Mouse (Mus musculus): ENCODE measurements around the gene Zeb2. TPM values are rescaled to one million over a fixed set of nuclear protein-coding genes. Genes with fewer than 3 reads are reported as not detected.

Gene Zeb2
- polyA plus RNA-seq, 1 experiment from 2014 or later = 120 TPM

DNA sequence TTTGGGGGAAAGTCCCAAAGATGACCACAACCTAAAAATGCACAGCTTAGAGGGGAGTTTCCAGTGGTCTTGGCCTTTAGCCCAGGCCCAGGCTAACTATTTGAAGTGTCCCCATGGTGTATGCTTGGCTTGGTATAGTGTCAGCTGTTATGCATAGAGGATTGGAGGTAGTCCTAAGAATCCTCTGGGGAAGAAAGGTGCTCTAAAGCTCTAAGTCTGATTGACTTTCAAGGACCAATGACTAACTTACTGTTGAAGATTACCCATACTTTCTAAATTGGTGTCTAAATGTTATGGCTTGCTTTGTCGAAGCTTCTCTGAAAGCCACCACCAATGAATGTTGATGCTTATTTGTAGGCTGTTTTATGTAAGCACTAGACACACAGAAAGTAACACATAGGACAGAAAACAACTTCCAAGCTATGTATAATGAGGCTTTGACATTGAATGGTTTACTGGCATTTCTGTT, 159.8 kb downstream of the Zeb2 start:
- no peaks in the 10 kb centered on the region for H3K4me1 ChIP-seq (replicated peaks; ENCODE audit: control insufficient read depth, insufficient read depth, low read length)
- ATAC-seq = no peak
- no peak overlapping the region for H3K4me2 ChIP-seq (ENCODE audit: low read length)
- H3K9ac ChIP-seq (replicated peaks; ENCODE audit: low read depth, low read length) = no peak overlapping the region
- H3K27me3 ChIP-seq (replicated peaks; ENCODE audit: control insufficient read depth, insufficient read depth, low read length) = no peaks in the 10 kb centered on the region
- no peak overlapping the region for H3K27ac ChIP-seq (ENCODE audit: low read length)
- 94% methylated on average over 1 of the region's 1 CpGs for WGBS
- H3K9me3 ChIP-seq (ENCODE audit: control insufficient read depth, low read length) = no peaks in the 10 kb centered on the region
- no peak overlapping the region for H3K4me3 ChIP-seq (replicated peaks; ENCODE audit: low read length)
- no peaks in the 10 kb centered on the region for H3K36me3 ChIP-seq (ENCODE audit: control insufficient read depth, insufficient read depth)

DNA sequence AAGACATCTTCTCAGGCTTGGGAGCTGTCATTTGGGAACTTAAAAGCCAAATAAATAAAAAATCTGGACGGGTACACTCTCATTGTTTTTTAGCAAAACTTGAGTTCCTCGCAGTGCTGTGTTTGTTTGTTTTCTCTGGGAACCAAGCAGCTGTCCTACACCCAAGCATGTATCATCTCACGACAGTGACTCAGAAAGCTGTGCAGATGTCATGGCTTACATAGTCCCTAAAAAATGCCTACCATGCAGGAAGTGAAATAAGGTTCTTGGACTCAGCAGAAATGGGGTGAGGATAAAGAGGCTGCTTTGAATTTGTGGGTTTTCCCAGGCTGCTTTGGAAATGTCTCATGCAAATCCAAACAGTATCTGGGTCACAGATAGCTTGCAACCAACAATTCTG, 161.0 kb downstream of the Zeb2 start:
- no peaks in the 10 kb centered on the region for H3K9me3 ChIP-seq (ENCODE audit: control insufficient read depth, low read length)
- no peaks in the 10 kb centered on the region for H3K27me3 ChIP-seq (replicated peaks; ENCODE audit: control insufficient read depth, insufficient read depth, low read length)
- H3K4me2 ChIP-seq (ENCODE audit: low read length) = no peak overlapping the region
- H3K27ac ChIP-seq (ENCODE audit: low read length) = no peak overlapping the region
- no peak overlapping the region for H3K9ac ChIP-seq (replicated peaks; ENCODE audit: low read depth, low read length)
- no peaks in the 10 kb centered on the region for H3K36me3 ChIP-seq (ENCODE audit: control insufficient read depth, insufficient read depth)
- no peaks in the 10 kb centered on the region for H3K4me1 ChIP-seq (replicated peaks; ENCODE audit: control insufficient read depth, insufficient read depth, low read length)
- 69% methylated on average over 3 of the region's 3 CpGs for WGBS
- no peak for ATAC-seq
- no peak overlapping the region for H3K4me3 ChIP-seq (replicated peaks; ENCODE audit: low read length)

DNA sequence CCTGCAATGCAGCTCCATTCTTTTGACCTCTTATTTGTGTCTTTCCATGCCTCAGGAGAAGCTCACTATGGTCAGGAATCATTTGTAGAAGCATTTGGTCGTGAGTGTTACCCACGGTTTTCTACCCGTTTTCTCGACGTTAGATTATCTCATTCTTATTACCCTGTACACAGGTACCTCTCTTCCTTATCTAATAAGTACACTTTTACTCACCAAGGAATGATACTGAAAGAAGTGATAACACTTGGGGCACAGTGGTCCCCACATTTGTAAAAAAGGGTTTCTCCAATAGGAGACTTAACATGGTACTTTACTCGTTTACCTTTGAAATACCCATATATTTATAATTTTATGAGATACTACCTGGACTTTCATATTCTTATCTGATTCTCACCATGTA, 161.7 kb downstream of the Zeb2 start:
- Histone ChIP-seq H3K4me1 (replicated peaks; ENCODE audit: control insufficient read depth, insufficient read depth, low read length) (no peaks in the 10 kb centered on the region), H3K9ac (replicated peaks; ENCODE audit: low read depth, low read length) (no peak overlapping the region), H3K4me3 (replicated peaks; ENCODE audit: low read length) (no peak overlapping the region), H3K27ac (ENCODE audit: low read length) (no peak overlapping the region), H3K36me3 (ENCODE audit: control insufficient read depth, insufficient read depth) (no peaks in the 10 kb centered on the region), H3K9me3 (ENCODE audit: control insufficient read depth, low read length) (no peaks in the 10 kb centered on the region), H3K4me2 (ENCODE audit: low read length) (no peak overlapping the region), H3K27me3 (replicated peaks; ENCODE audit: control insufficient read depth, insufficient read depth, low read length) (no peaks in the 10 kb centered on the region)
- WGBS = 89% methylated on average over 6 of the region's 6 CpGs
- ATAC-seq = no peak

DNA sequence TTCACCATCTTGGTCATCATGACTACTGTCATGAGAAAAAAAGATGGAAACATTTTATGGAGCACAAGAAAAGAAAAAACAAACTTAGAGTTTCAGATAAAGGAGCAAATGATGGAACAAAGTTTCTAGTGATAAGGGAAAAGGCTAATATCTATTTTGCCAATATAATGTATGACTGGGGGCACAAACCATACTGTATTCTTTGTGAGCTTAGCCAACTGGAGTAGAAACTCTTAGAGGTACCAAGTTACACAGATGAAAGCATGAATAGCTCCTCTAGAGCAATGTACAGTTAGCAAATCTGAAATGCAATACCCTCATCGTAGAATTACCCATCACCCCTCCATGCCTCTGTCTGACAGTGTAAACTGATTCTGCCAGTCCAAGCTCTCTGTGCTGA, 163.0 kb downstream of the Zeb2 start:
- Histone ChIP-seq H3K27ac (ENCODE audit: low read length) (no peak overlapping the region), H3K9ac (replicated peaks; ENCODE audit: low read depth, low read length) (no peak overlapping the region), H3K4me3 (replicated peaks; ENCODE audit: low read length) (no peak overlapping the region), H3K36me3 (ENCODE audit: control insufficient read depth, insufficient read depth) (no peaks in the 10 kb centered on the region), H3K9me3 (ENCODE audit: control insufficient read depth, low read length) (no peaks in the 10 kb centered on the region), H3K27me3 (replicated peaks; ENCODE audit: control insufficient read depth, insufficient read depth, low read length) (no peaks in the 10 kb centered on the region), H3K4me2 (ENCODE audit: low read length) (no peak overlapping the region), H3K4me1 (replicated peaks; ENCODE audit: control insufficient read depth, insufficient read depth, low read length) (no peaks in the 10 kb centered on the region)
- WGBS = 87% methylated on average over 1 of the region's 1 CpGs
- ATAC-seq = no peak

DNA sequence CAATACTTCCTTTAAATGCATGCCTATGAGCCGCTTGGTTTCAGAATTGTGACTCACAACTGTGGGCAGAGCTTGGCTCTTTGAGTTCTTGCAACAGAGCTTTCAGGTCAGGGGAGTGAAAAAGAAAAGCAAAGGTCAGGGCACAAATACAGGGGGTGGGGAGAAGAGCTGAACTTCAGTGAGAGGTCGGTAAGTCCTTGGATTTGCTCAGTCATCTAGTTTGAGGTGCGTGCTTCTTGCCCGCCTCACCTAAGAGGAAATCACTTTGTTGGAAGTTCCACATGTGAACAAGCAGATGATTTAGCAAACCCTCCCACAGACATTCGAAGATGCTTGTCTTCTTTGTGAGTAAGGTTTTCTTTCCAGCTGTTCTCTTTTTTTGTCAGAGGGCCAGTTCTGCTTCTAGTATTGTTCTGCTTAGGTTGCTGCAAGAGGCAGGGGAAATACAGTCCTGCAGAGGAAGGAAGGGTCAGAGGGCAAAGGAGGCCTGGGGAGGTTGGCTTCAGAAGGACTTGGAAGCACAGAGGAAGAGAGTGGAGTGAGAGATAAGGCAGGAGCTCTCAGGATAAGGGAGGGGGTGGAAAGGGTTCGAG, 164.3 kb downstream of the Zeb2 start:
- no peak for ATAC-seq
- no peaks in the 10 kb centered on the region for H3K27me3 ChIP-seq (replicated peaks; ENCODE audit: control insufficient read depth, insufficient read depth, low read length)
- no peaks in the 10 kb centered on the region for H3K4me1 ChIP-seq (replicated peaks; ENCODE audit: control insufficient read depth, insufficient read depth, low read length)
- no peaks in the 10 kb centered on the region for H3K9me3 ChIP-seq (ENCODE audit: control insufficient read depth, low read length)
- no peak overlapping the region for H3K27ac ChIP-seq (ENCODE audit: low read length)
- WGBS = 45% methylated on average over 6 of the region's 6 CpGs
- H3K4me2 ChIP-seq (ENCODE audit: low read length) = no peak overlapping the region
- no peak overlapping the region for H3K4me3 ChIP-seq (replicated peaks; ENCODE audit: low read length)
- no peaks in the 10 kb centered on the region for H3K36me3 ChIP-seq (ENCODE audit: control insufficient read depth, insufficient read depth)
- H3K9ac ChIP-seq (replicated peaks; ENCODE audit: low read depth, low read length) = no peak overlapping the region

DNA sequence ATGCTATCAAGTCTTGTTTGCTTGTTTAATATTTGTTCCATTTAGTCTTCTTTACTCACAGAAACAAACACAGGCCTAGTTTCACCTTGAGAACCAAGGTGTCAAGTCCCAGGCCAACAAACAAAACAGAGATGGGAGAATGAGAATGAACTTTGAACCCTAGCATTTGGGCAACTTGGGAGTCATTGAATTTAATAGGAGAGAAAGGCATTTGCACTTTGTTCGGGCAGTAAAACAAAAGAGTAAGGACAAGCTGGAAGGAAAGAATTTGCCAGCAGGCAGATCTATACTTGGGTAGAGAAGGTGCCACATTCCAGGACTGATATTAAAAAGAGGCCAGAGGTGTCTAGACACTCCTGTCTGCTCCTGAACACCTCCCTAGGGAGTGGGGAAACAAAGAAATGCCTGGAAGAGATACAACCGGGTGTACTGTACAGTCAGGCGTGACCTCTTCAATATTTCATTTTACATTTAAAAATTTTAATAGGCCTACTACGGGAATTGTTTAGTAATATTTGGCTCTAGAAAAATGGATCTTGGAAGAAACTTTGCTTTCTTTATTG, 165.5 kb downstream of the Zeb2 start:
- Histone ChIP-seq H3K4me1 (replicated peaks; ENCODE audit: control insufficient read depth, insufficient read depth, low read length) (no peaks in the 10 kb centered on the region), H3K4me3 (replicated peaks; ENCODE audit: low read length) (no peak overlapping the region), H3K4me2 (ENCODE audit: low read length) (no peak overlapping the region), H3K9me3 (ENCODE audit: control insufficient read depth, low read length) (no peaks in the 10 kb centered on the region), H3K27me3 (replicated peaks; ENCODE audit: control insufficient read depth, insufficient read depth, low read length) (no peaks in the 10 kb centered on the region), H3K36me3 (ENCODE audit: control insufficient read depth, insufficient read depth) (no peaks in the 10 kb centered on the region), H3K27ac (ENCODE audit: low read length) (no peak overlapping the region), H3K9ac (replicated peaks; ENCODE audit: low read depth, low read length) (no peak overlapping the region)
- WGBS = 75% methylated on average over 4 of the region's 4 CpGs
- ATAC-seq = no peak

DNA sequence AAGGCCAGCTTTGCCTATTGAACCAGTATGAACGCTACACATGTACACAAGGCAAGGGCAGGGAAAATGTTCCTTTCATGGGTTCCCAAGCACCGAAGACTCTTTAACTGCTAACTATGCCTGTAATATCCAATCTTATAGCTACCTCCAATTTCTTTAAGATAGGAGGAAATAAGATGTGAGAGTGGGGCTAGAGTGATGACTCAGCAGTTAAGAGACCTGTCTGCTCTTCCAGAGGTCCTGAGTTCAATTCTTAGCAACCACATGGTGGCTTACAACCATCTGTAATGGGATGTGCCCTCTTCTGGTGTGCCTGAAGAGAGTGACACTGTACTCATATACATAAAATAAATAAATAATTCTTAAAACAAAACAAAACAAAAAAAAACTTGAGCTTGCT, 172.5 kb downstream of the Zeb2 start:
- Histone ChIP-seq H3K4me1 (replicated peaks; ENCODE audit: control insufficient read depth, insufficient read depth, low read length) (no peaks in the 10 kb centered on the region), H3K9ac (replicated peaks; ENCODE audit: low read depth, low read length) (no peak overlapping the region), H3K4me2 (ENCODE audit: low read length) (no peak overlapping the region), H3K27me3 (replicated peaks; ENCODE audit: control insufficient read depth, insufficient read depth, low read length) (no peaks in the 10 kb centered on the region), H3K4me3 (replicated peaks; ENCODE audit: low read length) (no peak overlapping the region), H3K27ac (ENCODE audit: low read length) (no peak overlapping the region), H3K9me3 (ENCODE audit: control insufficient read depth, low read length) (no peaks in the 10 kb centered on the region), H3K36me3 (ENCODE audit: control insufficient read depth, insufficient read depth) (no peaks in the 10 kb centered on the region)
- ATAC-seq = no peak
- WGBS = 90% methylated on average over 2 of the region's 2 CpGs

Small RNAs within 50 kb of the gene (microRNA-seq; reads per million reads assigned to microRNA genes)
- 0.62 reads per million for gene Mir5129

Other genes with a start within 250 kb of the Zeb2 start
- gene Gtdc1, start 189.7 kb downstream of the Zeb2 start, polyA plus RNA-seq (2015; fragmentation: Nextera tagmentation; extraction: Ambion mirVana) = 30.2 and 34.9 TPM in 2 replicates